Mouse (Mus musculus) CH12.LX (cell line): ENCODE data around the gene Sdc4. TPM values are rescaled to one million over a fixed set of nuclear protein-coding genes. Genes with fewer than 3 reads are reported as not detected.

Experiments used
- DNase-seq: peaks from one replicate; pipeline ENCODE4 v3.0.0-alpha.2; 2013; ENCODE audit errors: extremely low read depth
- H3K27ac ChIP-seq: 2 replicates; pipeline ENCODE4 v1.5.1; 2012; ENCODE audit warnings: low read depth, mild to moderate bottlenecking, control low read depth, moderate library complexity; ENCODE audit not compliant: insufficient read depth
- H3K27me3 ChIP-seq: replicated peaks from 2 replicates; pipeline ENCODE3; 2012; ENCODE audit warnings: inconsistent platforms
- H3K36me3 ChIP-seq, 2 experiments: replicated peaks in 1 of 2; 2 replicates each; pipeline versions ENCODE3 to v1.6.1; 2012; ENCODE audit warnings: inconsistent platforms in 1 of 2, low read length in 1 of 2, mild to moderate bottlenecking in 1 of 2, mixed read lengths in 1 of 2, moderate library complexity in 1 of 2; ENCODE audit not compliant: control insufficient read depth in 1 of 2, insufficient read depth in 1 of 2
- H3K4me1 ChIP-seq, 2 experiments: 2 replicates each; pipeline ENCODE4 v1.6.1; 2012; ENCODE audit warnings: inconsistent platforms in 1 of 2, moderate library complexity in 1 of 2; ENCODE audit not compliant: insufficient read depth in 2 of 2, control insufficient read depth in 1 of 2
- H3K4me2 ChIP-seq: 2 replicates; pipeline ENCODE4 v1.6.1; 2012; ENCODE audit warnings: low read depth, mild to moderate bottlenecking, control low read depth; ENCODE audit not compliant: poor library complexity, insufficient read depth, severe bottlenecking
- H3K4me3 ChIP-seq, 3 experiments: fragments of 150-350 bp in 1 of 3; sonication (generic) in 1 of 3; replicated peaks in 1 of 3; 2 replicates each; pipeline versions ENCODE3 to v1.5.1; 2011 to 2012; ENCODE audit warnings: low read depth in 2 of 3, low read length in 2 of 3, mild to moderate bottlenecking in 2 of 3, moderate library complexity in 2 of 3, control low read depth in 1 of 3, improper control_type of control experiment in 1 of 3, inconsistent platforms in 1 of 3, mixed read lengths in 1 of 3; ENCODE audit not compliant: poor library complexity in 1 of 3
- H3K79me2 ChIP-seq: replicated peaks from 2 replicates; pipeline ENCODE4 v1.6.1; 2012; ENCODE audit warnings: mild to moderate bottlenecking, moderate library complexity; ENCODE audit not compliant: control insufficient read depth, poor library complexity, insufficient read depth, severe bottlenecking; ENCODE audit errors: extremely low read depth
- H3K9ac ChIP-seq: 2 replicates; pipeline ENCODE4 v1.6.1; 2012; ENCODE audit warnings: low read depth, mild to moderate bottlenecking, control low read depth, moderate library complexity; ENCODE audit not compliant: insufficient read depth
- H3K9me3 ChIP-seq: replicated peaks from 2 replicates; pipeline ENCODE3; 2012; ENCODE audit warnings: low read length, inconsistent platforms, mixed read lengths
- CHD2 ChIP-seq: IDR thresholded peaks from 2 replicates; pipeline ENCODE4 v1.6.1; 2011; ENCODE audit warnings: low read length, improper control_type of control experiment
- CTCF ChIP-seq, 2 experiments: IDR thresholded peaks in 1 of 2; conservative IDR thresholded peaks in 1 of 2; 2 replicates each; pipeline ENCODE4 v1.5.1; 2011 to 2012; ENCODE audit warnings: low read depth in 2 of 2, low read length in 2 of 2, improper control_type of control experiment in 1 of 2, inconsistent platforms in 1 of 2, mild to moderate bottlenecking in 1 of 2, moderate library complexity in 1 of 2
- E2F4 ChIP-seq: IDR thresholded peaks from 2 replicates; pipeline ENCODE4 v1.6.1; 2011; ENCODE audit warnings: low read depth, low read length, improper control_type of control experiment; ENCODE audit not compliant: insufficient replicate concordance
- EP300 ChIP-seq: IDR thresholded peaks from 2 replicates; pipeline ENCODE4 v1.6.1; 2011; ENCODE audit warnings: low read length, improper control_type of control experiment
- HCFC1 ChIP-seq: IDR thresholded peaks from 2 replicates; pipeline ENCODE4 v1.6.1; 2012; ENCODE audit warnings: low read depth, mild to moderate bottlenecking, inconsistent platforms, low read length, improper control_type of control experiment
- IRF4 ChIP-seq: IDR thresholded peaks from 2 replicates; pipeline ENCODE4 v1.6.1; 2014; ENCODE audit warnings: low read depth, mild to moderate bottlenecking, inconsistent platforms, low read length, improper control_type of control experiment
- JUN ChIP-seq: IDR thresholded peaks from 2 replicates; pipeline ENCODE4 v1.6.1; 2011; ENCODE audit warnings: low read depth, mild to moderate bottlenecking, low read length, improper control_type of control experiment, moderate library complexity; ENCODE audit not compliant: insufficient read depth
- JUND ChIP-seq: conservative IDR thresholded peaks from 2 replicates; pipeline ENCODE4 v1.6.1; 2011; ENCODE audit warnings: low read depth, low read length, improper control_type of control experiment
- KAT2A ChIP-seq: IDR thresholded peaks from 2 replicates; pipeline ENCODE4 v1.6.1; 2012; ENCODE audit warnings: low read length, improper control_type of control experiment, inconsistent platforms; ENCODE audit not compliant: insufficient replicate concordance
- MAFK ChIP-seq: IDR thresholded peaks from 2 replicates; pipeline ENCODE4 v1.6.1; 2011; ENCODE audit warnings: low read length, improper control_type of control experiment; ENCODE audit not compliant: insufficient replicate concordance
- MAZ ChIP-seq: IDR thresholded peaks from 2 replicates; pipeline ENCODE4 v1.6.1; 2012; ENCODE audit warnings: low read depth, mild to moderate bottlenecking, inconsistent platforms, low read length, improper control_type of control experiment, moderate library complexity
- MEF2A ChIP-seq: IDR thresholded peaks from 2 replicates; pipeline ENCODE4 v1.6.1; 2014; ENCODE audit warnings: low read depth, mild to moderate bottlenecking, inconsistent platforms, low read length, improper control_type of control experiment, borderline replicate concordance
- MXI1 ChIP-seq: IDR thresholded peaks from 2 replicates; pipeline ENCODE4 v1.6.1; 2011; ENCODE audit warnings: mild to moderate bottlenecking, low read depth, low read length, improper control_type of control experiment
- MYC ChIP-seq: IDR thresholded peaks from 2 replicates; pipeline ENCODE4 v1.6.1; 2011; ENCODE audit warnings: low read depth, mild to moderate bottlenecking, improper control_type of control experiment, low read length
- NELFE ChIP-seq: IDR thresholded peaks from 2 replicates; pipeline ENCODE4 v1.6.1; 2011; ENCODE audit warnings: low read depth, low read length, improper control_type of control experiment
- RAD21 ChIP-seq: IDR thresholded peaks from 2 replicates; pipeline ENCODE4 v1.6.1; 2011; ENCODE audit warnings: low read depth, mild to moderate bottlenecking, low read length, improper control_type of control experiment, moderate library complexity
- SIN3A ChIP-seq: IDR thresholded peaks from 2 replicates; pipeline ENCODE4 v1.6.1; 2012; ENCODE audit warnings: low read length, improper control_type of control experiment, inconsistent platforms
- SMC3 ChIP-seq: IDR thresholded peaks from 2 replicates; pipeline ENCODE4 v1.6.1; 2011; ENCODE audit warnings: low read depth, low read length, improper control_type of control experiment
- TCF12 ChIP-seq: IDR thresholded peaks from 2 replicates; pipeline ENCODE4 v1.6.1; 2014; ENCODE audit warnings: low read depth, mild to moderate bottlenecking, inconsistent platforms, low read length, improper control_type of control experiment
- UBTF ChIP-seq: IDR thresholded peaks from 2 replicates; pipeline ENCODE4 v1.6.1; 2012; ENCODE audit warnings: low read depth, mild to moderate bottlenecking, inconsistent platforms, low read length, improper control_type of control experiment, moderate library complexity
- USF1 ChIP-seq: IDR thresholded peaks from 2 replicates; pipeline ENCODE4 v1.6.1; 2014; ENCODE audit warnings: low read depth, mild to moderate bottlenecking, inconsistent platforms, low read length, improper control_type of control experiment
- ZC3H11A ChIP-seq: IDR thresholded peaks from 2 replicates; pipeline ENCODE4 v1.6.1; 2012; ENCODE audit warnings: low read depth, mild to moderate bottlenecking, inconsistent platforms, low read length, improper control_type of control experiment
- ZMIZ1 ChIP-seq: IDR thresholded peaks from 2 replicates; pipeline ENCODE4 v1.6.1; 2012; ENCODE audit warnings: low read depth, mild to moderate bottlenecking, inconsistent platforms, low read length, improper control_type of control experiment
- ZNF384 ChIP-seq: IDR thresholded peaks from 2 replicates; pipeline ENCODE4 v1.6.1; 2012; ENCODE audit warnings: low read depth, low read length, improper control_type of control experiment, inconsistent platforms
- dilution Hi-C: fragments of 300-500 bp; cut with MboI; formaldehyde crosslinking; loops from 2 replicates; pipeline ENCODE4 v1.14.3; 2020; ENCODE audit warnings: low sequenced_read_pairs; ENCODE audit not compliant: extremely low pct_unique_long_range_greater_than_20kb, extremely low pct_ligation_motif_present
- in situ Hi-C: fragments of 300-500 bp; cut with MboI; formaldehyde crosslinking; loops from 3 replicates; pipeline ENCODE4 v1.14.3; 2019; ENCODE audit warnings: low sequenced_read_pairs, low pct_ligation_motif_present, low pct_unique_long_range_greater_than_20kb, mixed read lengths
- polyA plus RNA-seq: library from polyadenylated mRNA; unstranded; fragments of >175 nt; gene quantifications from 2 replicates; pipeline ENCODE4 v1.2.1, GENCODE M21; 2012; ENCODE audit warnings: low read depth; ENCODE audit not compliant: insufficient read length
- total RNA-seq, 2 experiments: library from RNA; depleted of rRNA; stranded (reverse); fragments of 300-350 nt in 1 of 2; fragments of >200 nt in 1 of 2; gene quantifications; 2 replicates each; pipeline ENCODE4 v1.2.3; 2012 to 2014

Sdc4 gene
- total and polyA plus RNA-seq, 3 experiments, result 46.6 to 69.9 (median 59.8) TPM

GRCm38 (mm10) chr2:164418308-164418875, 25.3 kb downstream of the Sdc4 start:
- H3K4me2 ChIP-seq, result no peak overlapping the region
- in situ Hi-C loops (loop anchor here (25.0 kb wide), 1 partner anchor 319 kb away; the partner anchor contains the start of genes Dnttip1 and Wfdc3), dilution Hi-C loops (no loop called here)
- H3K27ac ChIP-seq, result no peak overlapping the region
- H3K9me3 ChIP-seq, result peaks cover 15% of the 10 kb centered on the region
- no peak overlapping the region for H3K9ac ChIP-seq
- TF ChIP-seq TCF12 (0 out of 2 replicates have a peak, but pooled peaks have one; percentile 48), CTCF (conservative IDR thresholded peaks at IDR 0.05 in 1 of 2, IDR thresholded peaks at IDR 0.05 in 1 of 2; ENCODE audit: low read depth in 2 of 2, low read length in 2 of 2) (no peak), ZMIZ1 (no peak), E2F4 (no peak), RAD21 (no peak), MAFK (no peak), HCFC1 (no peak), ZC3H11A (no peak), MXI1 (no peak), KAT2A (no peak), USF1 (no peak), SIN3A (no peak), EP300 (peak; percentile 33; the same call in 1 of the 2 replicates), UBTF (no peak), MEF2A (no peak), CHD2 (0 out of 2 replicates have a peak, but pooled peaks have one; percentile 31), JUN (no peak), MYC (no peak)
- no peaks in the 10 kb centered on the region for H3K36me3 ChIP-seq
- H3K27me3 ChIP-seq, result peaks cover 2% of the 10 kb centered on the region
- no peaks in the 10 kb centered on the region for H3K79me2 ChIP-seq
- peaks cover 19 to 41% of the 10 kb centered on the region in 2 experiments for H3K4me1 ChIP-seq
- DNase-seq, result no peak
- no peak overlapping the region for H3K4me3 ChIP-seq

- Histone ChIP-seq H3K27me3 (peaks cover 4% of the 10 kb centered on the region), H3K79me2 (no peaks in the 10 kb centered on the region), H3K36me3 (no peaks in the 10 kb centered on the region), H3K9ac (no peak overlapping the region), H3K27ac (no peak overlapping the region), H3K4me1 (peaks cover 10 to 29% of the 10 kb centered on the region in 2 experiments; a peak in 3 of 4 replicates), H3K4me3 (no peak overlapping the region), H3K4me2 (no peak overlapping the region), H3K9me3 (peaks cover 15% of the 10 kb centered on the region)
- in situ Hi-C loops (loop anchor here (25.0 kb wide), 1 partner anchor 320 kb away; the partner anchor contains the start of genes Dnttip1 and Wfdc3), dilution Hi-C loops (no loop called here)
- peak; percentile 58 for TF ChIP-seq SIN3A
- TF ChIP-seq CTCF (conservative IDR thresholded peaks at IDR 0.05 in 1 of 2, IDR thresholded peaks at IDR 0.05 in 1 of 2; ENCODE audit: low read depth in 2 of 2, low read length in 2 of 2), result peak; percentile 57 to 92; a peak in 3 of 4 replicates
- peak; percentile 49; the same call in 1 of the 2 replicates for TF ChIP-seq NELFE
- peak; percentile 100 for TF ChIP-seq ZNF384
- TF ChIP-seq JUND, result 0 out of 2 replicates have a peak, but pooled peaks have one; percentile 23
- no peak for TF ChIP-seq MXI1
- TF ChIP-seq ZC3H11A, result peak; percentile 86
- peak; percentile 48; the same call in 1 of the 2 replicates for TF ChIP-seq MYC
- peak; percentile 89 for TF ChIP-seq RAD21
- peak; percentile 10; the same call in 1 of the 2 replicates for TF ChIP-seq IRF4
- no peak for TF ChIP-seq MAFK
- no peak for TF ChIP-seq MAZ
- TF ChIP-seq SMC3, result peak; percentile 90
- peak; percentile 54 for DNase-seq
Observed at GRCm38 (mm10) chr2:164417198-164417597, 26.5 kb downstream of the Sdc4 start.
